Mouse (Mus musculus) 3T3-L1 (cell line): ENCODE results near the gene Ttk.

Experiments used
- DNase-seq: peaks from one replicate; pipeline ENCODE4 v3.0.0-alpha.2; 2015; ENCODE audit warnings: low read depth, low spot score

Ttk gene

DNA sequence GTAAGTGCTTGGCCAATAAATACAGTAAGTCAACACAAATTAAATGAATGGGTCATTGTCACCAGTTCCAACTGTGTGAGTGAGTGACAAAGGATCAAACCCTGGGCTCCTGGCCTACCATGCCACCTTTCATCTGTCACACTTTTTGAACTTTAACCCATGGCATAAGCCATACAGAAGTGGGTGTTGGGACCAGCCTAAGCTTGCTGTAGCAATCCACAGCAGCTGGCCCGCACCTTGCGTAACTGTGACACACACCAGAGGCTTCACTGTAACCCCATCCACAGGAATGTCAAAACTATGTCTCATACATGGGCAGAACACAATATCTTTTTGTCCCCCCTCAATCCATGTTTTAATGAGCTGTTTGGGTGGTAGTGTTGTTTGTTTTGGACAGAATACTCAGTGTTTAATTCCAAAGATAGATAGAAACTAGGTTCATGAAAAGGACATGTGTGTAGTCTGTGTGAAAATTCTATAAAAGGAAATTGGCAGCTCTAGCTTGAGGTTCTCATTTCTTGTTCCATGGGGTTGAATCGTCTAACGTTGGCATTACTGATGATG lies 59.4 kb downstream of the Ttk start:
- DNase-seq, result peak; percentile 59

DNA sequence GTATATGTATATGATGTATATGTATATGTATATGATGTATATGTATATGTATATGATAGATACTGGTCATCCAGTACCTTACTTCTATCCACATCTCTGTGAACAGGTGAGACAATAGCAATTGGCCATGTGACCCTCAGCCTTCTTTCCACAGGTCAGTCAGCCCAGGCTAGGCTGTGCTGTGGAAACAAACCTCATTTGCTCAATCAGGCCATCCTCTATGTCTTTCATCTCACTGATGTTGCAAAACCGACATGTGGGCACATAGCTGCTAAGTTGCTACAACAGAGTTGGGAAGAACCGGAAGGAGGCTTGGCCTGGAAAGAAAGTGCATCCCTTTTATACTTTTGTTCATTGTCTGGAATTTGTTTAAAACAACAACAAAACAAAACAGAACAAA lies 67.6 kb downstream of the Ttk start:
- no peak for DNase-seq

DNA sequence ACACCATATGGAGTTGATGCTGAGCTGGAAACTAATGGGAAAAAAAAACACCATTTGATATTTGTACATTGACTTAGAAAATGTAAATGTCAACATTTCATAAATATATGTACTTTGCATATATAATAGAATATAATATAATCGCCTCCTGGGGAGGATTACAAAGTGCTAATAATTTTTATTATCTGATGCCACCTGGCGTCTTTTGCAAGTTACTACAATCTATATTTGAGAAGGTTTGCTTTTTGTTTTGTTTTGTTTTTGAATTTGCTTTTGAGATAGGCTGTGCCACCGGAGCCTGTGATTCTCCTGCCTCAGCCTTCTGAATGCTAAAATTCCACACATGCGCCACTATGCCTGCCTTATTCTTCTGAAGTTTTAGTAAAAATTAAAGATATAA lies 71.3 kb downstream of the Ttk start:
- peak; percentile 34 for DNase-seq

DNA sequence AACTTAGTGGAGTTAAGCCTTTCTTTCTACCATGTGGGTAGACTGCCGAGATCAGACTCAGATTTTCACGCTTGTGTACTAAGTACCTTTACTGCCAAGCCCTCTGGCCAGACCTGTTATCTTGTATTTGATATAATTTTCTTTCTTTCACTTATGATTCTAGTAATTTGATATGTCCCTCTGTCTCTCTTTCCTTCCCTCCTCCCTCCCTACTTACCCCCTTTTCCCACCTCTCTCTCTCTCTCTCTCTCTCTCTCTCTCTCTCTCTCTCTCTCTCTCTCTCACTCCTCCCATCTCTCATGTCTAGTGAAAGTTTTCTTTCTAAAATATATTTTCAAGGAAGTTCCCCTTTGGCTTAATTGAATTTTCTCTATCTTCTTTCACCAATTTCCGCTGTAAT lies 72.5 kb downstream of the Ttk start:
- no peak for DNase-seq

DNA sequence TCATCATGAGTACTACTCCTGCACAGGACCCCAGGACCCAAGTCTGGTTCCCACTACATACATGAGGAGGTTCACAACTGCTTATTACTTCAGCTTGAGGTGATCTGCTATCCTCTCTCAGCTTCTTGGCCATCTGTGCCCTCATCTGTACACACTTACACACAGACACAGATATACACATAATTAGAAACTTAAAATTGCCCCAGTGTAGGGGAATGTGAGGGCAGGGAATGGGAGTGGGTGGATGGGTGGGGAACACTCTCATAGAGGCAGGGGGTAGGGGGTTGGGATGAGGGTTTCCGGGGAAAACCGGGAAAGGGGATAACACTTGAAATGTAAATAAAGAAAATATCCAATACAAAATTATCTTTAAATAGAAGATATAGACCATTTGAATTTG lies 75.3 kb downstream of the Ttk start:
- DNase-seq, result no peak

DNA sequence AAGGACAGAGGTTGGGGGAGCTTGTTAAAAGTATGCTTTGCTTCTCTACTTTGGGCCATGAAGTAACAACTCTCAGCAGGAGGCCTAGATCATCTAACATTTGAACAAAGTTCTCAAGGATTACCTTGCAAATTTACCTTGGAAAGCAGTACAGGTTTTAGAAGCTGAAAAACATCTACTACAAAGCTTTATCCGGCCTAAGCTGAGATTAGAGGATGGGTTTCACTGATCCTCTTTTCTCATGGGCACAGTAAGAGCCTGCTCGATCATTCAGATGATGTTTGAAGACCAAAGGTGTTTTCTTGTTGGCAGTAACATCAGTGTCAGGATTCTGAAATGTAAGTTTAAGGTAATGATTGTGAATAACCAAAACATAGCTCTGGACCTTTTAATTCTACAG lies 76.4 kb downstream of the Ttk start:
- no peak for DNase-seq
